Mouse (Mus musculus) frontal cortex, adult 2 months (tissue): Measurements from ENCODE around the gene Grk2. TPM values are rescaled to one million over a fixed set of nuclear protein-coding genes. Genes with fewer than 3 reads are reported as not detected.

Experiments
- DNase-seq, 2 experiments: peaks; one replicate each; pipeline ENCODE4 v3.0.0; 2022; ENCODE audit warnings: low spot score in 1 of 2; ENCODE audit errors: extremely low spot score in 1 of 2
- polyA plus RNA-seq: library from polyadenylated mRNA; depleted of rRNA; stranded (reverse); fragments of >200 nt; gene quantifications from 2 replicates; pipeline ENCODE4 v1.2.3, GENCODE M21; 2012

Grk2 gene
- polyA plus RNA-seq, 1 experiment, result 199 TPM

DNA sequence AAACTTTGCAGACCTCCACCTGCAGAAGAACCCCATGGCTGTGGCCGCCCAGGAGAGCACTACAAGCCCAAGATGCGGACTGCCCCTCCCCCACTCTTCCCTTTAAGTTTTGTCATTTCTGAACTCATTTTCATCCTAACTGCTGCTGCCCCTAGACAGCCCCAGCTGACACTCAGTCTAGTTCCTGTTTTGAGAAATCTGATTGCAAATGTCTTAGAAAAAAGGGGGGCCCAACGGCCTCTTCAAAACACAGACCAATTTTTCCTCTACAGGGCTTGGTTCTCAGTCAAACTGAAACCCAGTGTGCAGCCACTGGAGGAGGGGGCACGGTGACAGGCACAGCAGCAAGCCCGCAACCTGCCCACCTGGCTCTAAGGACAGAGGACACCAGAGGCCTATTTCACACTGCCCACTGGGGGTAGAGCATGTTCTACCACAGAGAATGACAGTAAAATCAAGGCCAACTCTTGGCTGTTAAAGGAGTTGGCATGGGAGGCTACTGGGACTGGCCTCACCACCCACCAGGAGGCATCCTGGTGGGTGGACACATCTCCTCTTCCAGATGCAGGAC lies 1.7 kb downstream of the Grk2 start:
- DNase-seq, result no peak

- DNase-seq, result no peak
Observed at GRCm38 (mm10) chr19:4303640-4303995, 2.4 kb downstream of the Grk2 start.

GRCm38 (mm10) chr19:4302936-4303639 lies 2.9 kb downstream of the Grk2 start:
- peak in 1 of 2 experiments; percentile 61 for DNase-seq

DNA sequence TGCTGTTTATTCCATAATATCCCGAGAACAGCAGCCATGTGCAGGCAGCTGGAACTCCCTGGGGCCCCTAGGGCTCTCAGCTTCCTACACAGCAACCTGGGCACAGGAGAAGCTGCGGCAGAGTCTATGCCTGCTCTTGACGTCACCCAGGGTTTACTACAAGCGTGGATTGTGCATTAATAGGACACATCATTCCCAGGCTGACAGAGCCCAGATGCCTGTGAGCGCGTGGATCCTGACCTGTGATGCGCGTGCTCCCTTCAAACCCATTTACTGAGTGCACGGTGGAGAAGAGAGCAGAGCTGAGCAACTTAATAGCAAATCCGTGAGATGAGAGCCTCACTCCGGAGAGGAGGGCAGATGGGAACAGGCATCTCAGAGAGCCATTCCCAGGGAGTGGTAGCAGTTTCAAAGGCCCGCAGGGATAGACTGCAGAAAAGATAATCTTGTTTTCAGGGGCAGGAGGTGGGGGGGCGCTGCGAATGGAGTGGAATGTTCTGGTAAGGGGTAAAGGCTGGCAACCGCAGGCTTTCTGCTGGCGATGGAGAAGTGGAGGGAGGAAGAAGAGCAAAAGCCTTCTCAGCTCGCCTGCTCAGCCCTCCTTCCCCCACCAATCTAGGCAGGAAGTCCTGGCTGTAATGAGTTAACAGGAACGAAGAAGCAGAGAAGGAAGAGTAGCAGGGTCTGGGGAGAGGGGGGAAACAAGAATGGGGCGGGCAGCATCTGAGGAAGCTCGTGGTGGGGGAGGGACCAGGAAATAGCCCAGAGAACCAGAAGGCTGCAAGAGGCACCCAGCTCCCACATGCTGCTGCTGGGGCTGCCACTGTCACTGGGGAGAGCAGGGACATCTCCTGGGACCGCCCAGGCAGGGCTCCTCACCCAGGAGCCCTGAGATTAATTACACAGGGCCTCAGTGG lies 4.0 kb downstream of the Grk2 start:
- DNase-seq, result peak in 1 of 2 experiments; percentile 59

DNA sequence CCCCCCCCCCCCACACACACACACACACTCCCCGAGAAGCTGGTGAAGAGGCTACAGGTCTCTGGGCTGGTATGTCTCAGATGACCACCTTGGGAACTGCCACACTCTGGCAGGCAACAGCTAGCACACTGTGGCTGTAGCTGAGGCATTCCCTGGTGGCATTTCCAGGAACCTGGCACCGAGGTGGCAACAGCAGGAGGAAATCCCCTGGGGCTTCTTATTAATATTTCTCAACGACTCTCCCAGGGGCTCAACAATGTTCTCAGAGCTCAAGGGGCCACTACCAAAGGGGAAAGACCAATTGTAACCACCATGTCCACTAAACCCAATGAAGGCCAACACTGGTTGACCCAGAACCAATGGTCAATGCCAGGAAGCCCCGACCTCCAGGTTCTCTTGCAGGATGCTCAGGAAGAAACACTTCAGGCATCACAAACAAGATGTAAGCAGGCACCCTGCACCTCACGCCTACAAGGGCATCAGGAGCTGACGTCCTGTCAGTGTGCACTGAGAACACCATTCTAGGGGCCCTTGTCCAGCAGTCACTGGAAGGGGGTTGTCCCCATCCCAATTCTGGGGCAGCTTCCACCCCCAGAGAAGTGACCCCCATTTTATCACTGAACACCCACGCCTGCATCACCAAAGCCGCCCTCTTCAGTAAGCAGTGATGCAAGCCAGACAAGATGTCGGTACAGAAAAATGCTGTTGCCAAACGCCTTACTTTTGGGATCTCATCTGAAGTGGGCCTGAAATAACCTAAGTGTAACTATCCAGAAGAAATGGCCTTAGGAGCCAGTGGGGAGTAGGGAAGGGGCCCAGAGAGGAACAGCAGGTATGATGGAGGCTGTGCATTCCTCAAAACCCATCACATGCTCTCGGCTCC lies 4.9 kb downstream of the Grk2 start:
- DNase-seq, result no peak

- no peak for DNase-seq
Observed at GRCm38 (mm10) chr19:4300271-4300704, 5.7 kb downstream of the Grk2 start.

DNA sequence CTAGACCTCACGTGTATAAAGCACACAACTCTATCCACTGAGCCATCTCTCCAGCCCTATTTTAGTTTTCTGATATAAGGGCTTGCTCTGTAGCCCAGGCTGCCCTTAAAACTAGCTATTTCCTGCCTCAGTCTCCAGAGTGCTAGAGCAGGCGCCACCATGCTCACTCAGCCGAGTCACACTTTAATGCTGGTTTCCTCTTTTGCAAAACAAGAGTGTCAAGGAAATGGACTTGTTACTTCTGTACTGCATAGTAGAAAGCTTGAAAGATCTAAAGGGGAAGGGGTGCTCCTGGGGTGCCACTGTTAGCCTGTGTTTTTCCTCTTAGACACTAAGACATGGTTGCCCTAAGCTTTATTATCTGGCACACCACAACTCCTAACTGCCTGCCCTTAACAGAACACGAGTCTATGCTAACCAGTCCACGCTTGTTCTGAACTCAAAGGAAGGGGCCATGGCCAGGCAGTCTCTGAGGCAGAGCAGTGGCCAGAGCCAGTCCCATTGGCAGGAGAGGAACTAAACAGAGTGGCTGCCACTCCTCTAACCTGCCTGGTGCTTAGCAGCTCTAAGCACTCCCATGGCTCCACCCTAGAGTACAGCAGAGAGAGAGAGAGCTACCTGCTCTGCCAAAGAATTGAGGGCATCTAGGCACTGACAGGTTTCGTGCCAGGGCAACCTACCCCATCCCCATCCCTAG lies 6.3 kb downstream of the Grk2 start:
- no peak for DNase-seq

DNA sequence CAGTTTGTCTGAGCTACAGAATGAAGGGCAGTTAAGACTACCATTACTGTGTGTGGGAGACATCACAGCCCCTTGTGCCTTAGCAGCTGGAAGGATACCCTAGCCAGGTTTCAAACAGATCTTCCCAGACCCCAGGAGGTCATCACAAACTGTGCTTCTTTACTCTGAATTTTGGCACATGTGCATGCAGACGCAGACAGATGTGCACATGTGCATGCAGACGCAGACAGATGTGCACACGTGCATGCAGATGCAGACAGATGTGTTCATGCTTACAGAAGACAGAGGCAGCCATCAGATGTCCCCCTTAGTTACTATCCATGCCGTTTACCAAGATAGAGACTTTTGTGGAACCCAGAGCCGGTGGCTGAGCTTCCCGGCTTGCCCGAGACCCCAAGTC lies 6.9 kb downstream of the Grk2 start:
- no peak for DNase-seq

DNA sequence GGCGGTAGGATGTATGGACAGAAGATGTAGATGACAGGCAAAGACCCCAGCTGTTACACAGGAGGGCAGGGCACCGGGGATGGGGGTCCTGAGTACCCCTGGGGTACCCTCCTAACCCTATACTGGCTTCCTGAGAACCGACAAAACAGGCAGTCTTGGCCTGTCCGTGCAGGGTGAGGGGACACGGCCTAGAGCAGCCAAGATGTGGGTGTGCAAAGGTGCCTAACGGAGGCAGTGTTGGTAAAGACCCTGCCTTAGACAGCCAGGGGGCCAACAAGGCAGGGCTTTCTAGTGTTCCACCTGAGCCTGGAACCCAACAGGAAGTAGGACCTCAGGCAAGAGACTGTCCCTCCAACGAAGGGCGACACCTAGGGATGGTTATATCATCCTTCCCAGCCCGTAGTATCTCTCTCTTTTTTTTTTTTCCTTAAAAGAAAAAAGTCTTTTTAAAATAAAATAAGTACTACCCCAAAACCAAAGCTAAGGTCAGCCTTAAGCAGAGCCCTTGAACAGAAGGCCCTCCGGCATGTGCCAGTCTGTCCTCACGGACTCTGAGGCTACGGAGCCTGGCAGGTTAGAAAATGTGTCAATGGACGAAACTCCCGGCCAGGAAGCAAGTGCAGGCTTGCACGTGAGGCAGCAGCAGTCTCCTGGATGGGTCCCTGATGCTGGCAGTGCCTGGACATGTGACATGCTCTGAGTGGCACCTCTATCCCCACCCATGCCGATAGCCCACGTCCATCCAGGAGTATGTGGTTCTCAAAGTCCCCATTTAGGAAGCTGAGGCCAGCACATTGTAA lies 7.5 kb downstream of the Grk2 start:
- DNase-seq, result no peak

- DNase-seq, result no peak
Observed at GRCm38 (mm10) chr19:4297851-4298250, 8.2 kb downstream of the Grk2 start.

DNA sequence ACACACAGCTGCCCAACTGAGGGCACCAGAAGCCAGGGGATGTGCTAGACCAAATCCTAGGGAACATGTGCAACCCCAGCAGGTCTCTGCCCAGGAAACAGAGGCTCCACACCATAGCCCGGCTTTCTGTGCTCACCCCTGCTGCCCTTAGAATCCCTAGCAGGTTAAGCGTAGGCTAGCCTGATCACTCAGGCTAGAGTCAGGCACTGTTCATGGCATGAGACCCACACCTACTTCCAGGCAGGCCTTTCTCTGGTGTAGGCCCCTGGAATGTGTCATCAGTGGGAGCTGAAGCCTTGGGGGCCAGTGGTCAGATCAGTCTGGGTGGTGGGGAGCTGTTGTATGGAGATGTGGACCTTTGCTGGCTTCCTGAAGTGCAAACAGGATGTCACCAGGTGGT lies 9.4 kb downstream of the Grk2 start:
- DNase-seq, result no peak

GRCm38 (mm10) chr19:4295391-4295790 lies 10.6 kb downstream of the Grk2 start:
- DNase-seq, result no peak

DNA sequence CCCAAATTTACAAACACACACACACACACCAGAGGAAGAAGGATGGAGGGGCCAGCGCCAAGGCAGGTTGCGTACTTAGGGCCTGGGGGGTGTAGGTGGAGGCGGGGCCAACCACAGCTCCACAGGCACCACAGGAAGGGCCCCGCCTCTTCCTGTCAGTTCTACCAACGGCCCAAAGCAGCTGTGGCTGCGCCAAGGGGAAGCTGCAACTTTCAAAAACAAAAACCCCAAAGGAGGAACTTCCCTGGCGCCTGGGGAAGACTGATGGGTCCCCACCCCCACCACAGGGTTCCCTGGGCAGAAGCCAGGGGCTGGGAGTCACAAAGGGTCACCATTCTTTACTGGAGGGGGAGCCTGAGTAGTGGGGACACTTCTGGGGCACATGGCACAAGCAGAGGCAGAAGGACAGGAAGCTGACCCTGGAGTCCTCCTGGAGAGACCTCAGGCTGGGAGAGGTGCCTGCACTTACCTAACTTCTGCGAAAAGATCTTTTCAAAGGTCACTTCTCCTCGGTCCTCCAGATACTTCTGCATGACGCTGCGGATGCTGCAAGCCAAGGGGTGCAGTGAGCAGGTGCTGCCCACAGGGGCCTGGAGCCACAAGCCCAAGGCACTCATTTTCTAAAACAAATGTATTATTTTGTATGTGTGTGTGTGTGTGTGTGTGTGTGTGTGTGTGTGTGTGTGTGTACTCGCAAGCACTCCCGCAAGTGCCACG lies 11.5 kb downstream of the Grk2 start:
- DNase-seq, result no peak

DNA sequence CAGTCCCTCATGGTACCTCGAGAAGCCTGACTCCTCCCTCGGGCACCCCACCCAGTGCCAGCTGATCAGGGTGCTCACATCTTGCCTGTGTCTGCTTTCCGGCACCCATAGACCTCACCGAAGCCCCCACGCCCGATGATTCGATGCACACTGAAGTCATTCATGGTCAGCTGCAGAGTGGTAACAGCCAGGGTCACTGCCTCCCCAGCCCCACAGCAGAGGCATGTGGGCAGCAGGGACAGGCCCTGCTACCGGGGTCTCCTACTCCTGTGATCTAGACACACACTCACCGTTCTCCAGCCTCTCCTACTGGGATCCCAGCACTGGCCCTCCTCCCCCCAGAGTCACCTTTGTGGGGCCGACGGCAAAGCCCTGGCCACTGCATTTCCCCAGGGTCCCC lies 14.9 kb downstream of the Grk2 start:
- DNase-seq, result no peak

DNA sequence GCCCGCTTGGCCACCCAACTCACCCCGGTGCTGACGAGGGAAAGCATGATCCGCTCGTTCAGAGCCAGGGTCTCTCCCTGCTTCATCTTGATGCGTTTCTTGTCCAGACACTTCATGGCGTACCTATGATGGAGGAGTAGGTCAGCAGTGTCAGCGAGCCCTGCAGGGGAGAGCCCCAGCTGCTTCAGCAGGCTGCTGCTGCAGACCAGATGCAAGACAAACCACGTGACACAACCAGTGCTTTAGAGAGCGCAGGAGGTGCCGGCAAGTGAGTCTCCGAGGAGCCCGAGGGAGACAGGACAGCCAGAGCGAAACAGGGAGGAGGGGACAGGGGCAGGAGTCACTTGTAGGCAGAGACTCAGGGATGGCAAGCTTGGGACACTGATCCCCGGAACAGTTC lies 15.3 kb downstream of the Grk2 start:
- no peak for DNase-seq

GRCm38 (mm10) chr19:4283653-4284052 lies 22.4 kb downstream of the Grk2 start:
- DNase-seq, result no peak

GRCm38 (mm10) chr19:4282898-4283553 lies 23.0 kb downstream of the Grk2 start, which contains the start of gene Ankrd13d:
Gene Ankrd13d, minus strand, starts transcription at chr19:4283137.
- peak; percentile 90 to 94 for DNase-seq

- no peak for DNase-seq
Observed at GRCm38 (mm10) chr19:4280425-4280824, 25.6 kb downstream of the Grk2 start.
